Mouse (Mus musculus): ENCODE data around the gene Svs5.

The Svs5 gene

GRCm38 (mm10) chr2:164377478-164378426 is 45.2 kb downstream of the Svs5 start:
- no peak for DNase-seq (ENCODE audit: low spot score)

- no peak for DNase-seq (ENCODE audit: low spot score)
Observed at GRCm38 (mm10) chr2:164381726-164382125, 49.2 kb downstream of the Svs5 start.

- no peak for DNase-seq (ENCODE audit: low spot score)
Observed at GRCm38 (mm10) chr2:164382971-164383370, 50.4 kb downstream of the Svs5 start.
